Mouse (Mus musculus): ENCODE measurements around the gene Apba1. TPM values are rescaled to one million over a fixed set of nuclear protein-coding genes. Genes with fewer than 3 reads are reported as not detected.

Gene Apba1
- polyA plus RNA-seq, 2 experiments, result 0.55 to 2.5 TPM

DNA sequence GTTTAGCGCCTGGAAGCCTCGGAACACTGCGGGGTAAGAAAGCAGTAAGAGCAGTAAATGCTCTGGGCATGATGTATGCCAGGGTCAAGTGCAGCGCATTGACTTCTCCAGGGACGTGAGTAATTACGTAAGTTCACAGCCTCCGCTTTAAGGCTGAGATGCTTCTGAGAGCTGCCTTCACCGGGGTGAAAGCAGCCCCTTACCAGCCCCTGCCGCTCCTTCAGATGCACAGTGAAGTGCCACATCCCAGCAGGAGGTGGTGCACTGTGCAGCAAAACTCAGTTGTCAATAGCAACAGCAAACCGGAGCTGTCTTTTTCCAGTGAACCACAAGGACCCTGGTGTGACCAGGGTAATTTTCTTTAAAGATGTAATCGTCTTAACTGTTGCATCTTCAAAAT, 139.8 kb downstream of the Apba1 start:
- Histone ChIP-seq H3K9me3 (ENCODE audit: control insufficient read depth, low read length) (no peaks in the 10 kb centered on the region), H3K4me1 (ENCODE audit: control insufficient read depth, insufficient read depth, low read length) (no peaks in the 10 kb centered on the region), H3K4me3 (replicated peaks; ENCODE audit: low read length) (no peak overlapping the region), H3K36me3 (ENCODE audit: control insufficient read depth, insufficient read depth, low read length) (no peaks in the 10 kb centered on the region), H3K27me3 (ENCODE audit: control insufficient read depth, insufficient read depth, low read length) (peaks cover 17% of the 10 kb centered on the region), H3K9ac (ENCODE audit: low read depth, low read length, severe bottlenecking) (no peak overlapping the region), H3K4me2 (replicated peaks; ENCODE audit: low read depth, low read length, severe bottlenecking) (no peak overlapping the region), H3K27ac (replicated peaks; ENCODE audit: low read depth, low read length) (no peak overlapping the region)
- WGBS, result 50% methylated on average over 11 of the region's 11 CpGs
- ATAC-seq (ENCODE audit: low FRiP score, low read depth), result no peak
- TF ChIP-seq POLR2A (IDR thresholded peaks at IDR 0.05; ENCODE audit: borderline replicate concordance, extremely low read depth, insufficient read depth, insufficient read length), result no peak
- no peak for DNase-seq (ENCODE audit: low spot score)

GRCm38 (mm10) chr19:23901177-23901576, 142.5 kb downstream of the Apba1 start:
- Histone ChIP-seq H3K27ac (replicated peaks; ENCODE audit: low read depth, low read length) (no peak overlapping the region), H3K36me3 (ENCODE audit: control insufficient read depth, insufficient read depth, low read length) (no peaks in the 10 kb centered on the region), H3K4me2 (replicated peaks; ENCODE audit: low read depth, low read length, severe bottlenecking) (no peak overlapping the region), H3K9ac (ENCODE audit: low read depth, low read length, severe bottlenecking) (no peak overlapping the region), H3K4me3 (replicated peaks; ENCODE audit: low read length) (no peak overlapping the region), H3K4me1 (ENCODE audit: control insufficient read depth, insufficient read depth, low read length) (no peaks in the 10 kb centered on the region), H3K9me3 (ENCODE audit: control insufficient read depth, low read length) (no peaks in the 10 kb centered on the region), H3K27me3 (ENCODE audit: control insufficient read depth, insufficient read depth, low read length) (no peaks in the 10 kb centered on the region)
- no peak for ATAC-seq (ENCODE audit: low FRiP score, low read depth)
- DNase-seq (ENCODE audit: low spot score), result no peak
- WGBS, result 64% methylated on average over 3 of the region's 3 CpGs
- no peak for TF ChIP-seq POLR2A (IDR thresholded peaks at IDR 0.05; ENCODE audit: borderline replicate concordance, extremely low read depth, insufficient read depth, insufficient read length)

- no peak overlapping the region for H3K9ac ChIP-seq (ENCODE audit: low read depth, low read length, severe bottlenecking)
- no peak overlapping the region for H3K27ac ChIP-seq (replicated peaks; ENCODE audit: low read depth, low read length)
- WGBS, result 97% methylated on average over 4 of the region's 4 CpGs
- no peak for ATAC-seq (ENCODE audit: low FRiP score, low read depth)
- no peaks in the 10 kb centered on the region for H3K9me3 ChIP-seq (ENCODE audit: control insufficient read depth, low read length)
- no peaks in the 10 kb centered on the region for H3K27me3 ChIP-seq (ENCODE audit: control insufficient read depth, insufficient read depth, low read length)
- no peak overlapping the region for H3K4me2 ChIP-seq (replicated peaks; ENCODE audit: low read depth, low read length, severe bottlenecking)
- H3K36me3 ChIP-seq (ENCODE audit: control insufficient read depth, insufficient read depth, low read length), result no peaks in the 10 kb centered on the region
- no peaks in the 10 kb centered on the region for H3K4me1 ChIP-seq (ENCODE audit: control insufficient read depth, insufficient read depth, low read length)
- no peak for TF ChIP-seq POLR2A (IDR thresholded peaks at IDR 0.05; ENCODE audit: borderline replicate concordance, extremely low read depth, insufficient read depth, insufficient read length)
- no peak for DNase-seq (ENCODE audit: low spot score)
- no peak overlapping the region for H3K4me3 ChIP-seq (replicated peaks; ENCODE audit: low read length)
Observed at GRCm38 (mm10) chr19:23901768-23902167, 143.1 kb downstream of the Apba1 start.

DNA sequence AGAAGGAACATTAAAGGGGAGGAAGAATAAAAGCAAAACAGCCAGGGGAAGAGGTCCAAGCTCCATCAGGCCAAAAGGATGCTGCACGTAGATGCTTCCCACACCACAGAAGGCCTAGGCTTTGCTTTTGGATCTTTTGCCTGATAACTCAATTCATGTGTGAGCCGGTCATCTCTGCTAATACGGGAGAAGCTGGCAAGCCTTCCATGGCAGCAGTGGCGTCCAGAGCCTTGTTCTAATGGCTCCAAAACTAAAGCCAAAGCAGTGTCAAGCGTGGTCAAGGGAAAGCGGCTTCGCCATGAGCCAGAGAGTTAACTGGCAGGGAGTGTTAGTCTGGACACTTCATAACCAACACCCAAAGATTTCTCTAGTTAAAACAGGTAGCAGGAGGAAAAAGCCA, 144.4 kb downstream of the Apba1 start:
- WGBS, result 89% methylated on average over 7 of the region's 7 CpGs
- no peak for TF ChIP-seq POLR2A (IDR thresholded peaks at IDR 0.05; ENCODE audit: borderline replicate concordance, extremely low read depth, insufficient read depth, insufficient read length)
- Histone ChIP-seq H3K4me2 (replicated peaks; ENCODE audit: low read depth, low read length, severe bottlenecking) (no peak overlapping the region), H3K9ac (ENCODE audit: low read depth, low read length, severe bottlenecking) (no peak overlapping the region), H3K9me3 (ENCODE audit: control insufficient read depth, low read length) (no peaks in the 10 kb centered on the region), H3K4me1 (ENCODE audit: control insufficient read depth, insufficient read depth, low read length) (no peaks in the 10 kb centered on the region), H3K27ac (replicated peaks; ENCODE audit: low read depth, low read length) (no peak overlapping the region), H3K36me3 (ENCODE audit: control insufficient read depth, insufficient read depth, low read length) (no peaks in the 10 kb centered on the region), H3K4me3 (replicated peaks; ENCODE audit: low read length) (no peak overlapping the region), H3K27me3 (ENCODE audit: control insufficient read depth, insufficient read depth, low read length) (no peaks in the 10 kb centered on the region)
- no peak for DNase-seq (ENCODE audit: low spot score)
- no peak for ATAC-seq (ENCODE audit: low FRiP score, low read depth)

DNA sequence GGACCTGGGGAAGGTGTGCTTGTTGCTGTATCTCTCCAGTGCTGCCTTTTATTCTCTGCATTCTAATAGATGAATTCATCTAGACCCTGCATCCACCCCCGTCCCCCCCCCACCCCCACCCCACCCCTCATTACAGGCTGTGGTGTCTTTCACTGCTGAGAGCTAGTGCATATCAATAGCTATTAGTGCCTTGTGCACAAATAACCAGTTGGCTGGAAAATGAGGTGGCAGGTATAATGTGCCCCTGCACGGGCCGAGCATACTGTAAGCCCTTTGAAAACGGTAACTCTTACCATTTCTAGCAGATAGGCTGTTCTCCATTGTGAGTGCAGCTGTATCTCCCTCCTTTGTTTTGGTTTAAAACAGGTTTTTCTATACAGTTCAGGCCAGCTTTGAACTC, 146.2 kb downstream of the Apba1 start:
- ATAC-seq (ENCODE audit: low FRiP score, low read depth), result no peak
- Histone ChIP-seq H3K4me2 (replicated peaks; ENCODE audit: low read depth, low read length, severe bottlenecking) (no peak overlapping the region), H3K36me3 (ENCODE audit: control insufficient read depth, insufficient read depth, low read length) (no peaks in the 10 kb centered on the region), H3K27ac (replicated peaks; ENCODE audit: low read depth, low read length) (no peak overlapping the region), H3K9me3 (ENCODE audit: control insufficient read depth, low read length) (no peaks in the 10 kb centered on the region), H3K9ac (ENCODE audit: low read depth, low read length, severe bottlenecking) (no peak overlapping the region), H3K27me3 (ENCODE audit: control insufficient read depth, insufficient read depth, low read length) (no peaks in the 10 kb centered on the region), H3K4me1 (ENCODE audit: control insufficient read depth, insufficient read depth, low read length) (no peaks in the 10 kb centered on the region), H3K4me3 (replicated peaks; ENCODE audit: low read length) (no peak overlapping the region)
- no peak for DNase-seq (ENCODE audit: low spot score)
- 87% methylated on average over 4 of the region's 4 CpGs for WGBS
- TF ChIP-seq POLR2A (IDR thresholded peaks at IDR 0.05; ENCODE audit: borderline replicate concordance, extremely low read depth, insufficient read depth, insufficient read length), result no peak

DNA sequence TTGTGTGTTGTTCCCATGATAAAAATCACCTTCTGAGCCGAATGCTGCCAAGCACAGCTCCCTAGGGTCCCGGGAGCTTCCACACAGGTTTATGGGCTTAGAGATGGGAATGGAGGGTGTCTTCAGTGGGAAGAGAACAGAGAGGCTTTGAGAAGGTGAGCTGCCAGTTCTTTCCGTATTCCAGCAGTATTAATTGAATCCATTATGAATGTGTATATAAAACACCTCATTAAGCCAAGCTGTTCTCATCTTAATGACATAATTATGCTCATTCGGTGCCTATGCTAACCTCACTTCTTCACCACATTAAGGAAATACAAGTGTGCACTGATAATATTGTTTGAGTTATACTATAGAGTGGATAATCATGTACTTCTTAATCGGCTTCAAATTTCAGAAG, 147.1 kb downstream of the Apba1 start:
- TF ChIP-seq POLR2A (IDR thresholded peaks at IDR 0.05; ENCODE audit: borderline replicate concordance, extremely low read depth, insufficient read depth, insufficient read length), result no peak
- ATAC-seq (ENCODE audit: low FRiP score, low read depth), result no peak
- DNase-seq (ENCODE audit: low spot score), result no peak
- no peaks in the 10 kb centered on the region for H3K9me3 ChIP-seq (ENCODE audit: control insufficient read depth, low read length)
- H3K9ac ChIP-seq (ENCODE audit: low read depth, low read length, severe bottlenecking), result no peak overlapping the region
- no peaks in the 10 kb centered on the region for H3K36me3 ChIP-seq (ENCODE audit: control insufficient read depth, insufficient read depth, low read length)
- H3K27ac ChIP-seq (replicated peaks; ENCODE audit: low read depth, low read length), result no peak overlapping the region
- no peak overlapping the region for H3K4me3 ChIP-seq (replicated peaks; ENCODE audit: low read length)
- H3K4me2 ChIP-seq (replicated peaks; ENCODE audit: low read depth, low read length, severe bottlenecking), result no peak overlapping the region
- no peaks in the 10 kb centered on the region for H3K4me1 ChIP-seq (ENCODE audit: control insufficient read depth, insufficient read depth, low read length)
- 62% methylated on average over 5 of the region's 5 CpGs for WGBS
- no peaks in the 10 kb centered on the region for H3K27me3 ChIP-seq (ENCODE audit: control insufficient read depth, insufficient read depth, low read length)
